Mouse (Mus musculus) urinary bladder, postnatal 14 days (tissue): ENCODE data around the gene Slc25a5.

ENCODE experiments used
- DNase-seq: peaks from one replicate; pipeline ENCODE4 v3.0.0; 2021; ENCODE audit warnings: low spot score

Gene Slc25a5

DNA sequence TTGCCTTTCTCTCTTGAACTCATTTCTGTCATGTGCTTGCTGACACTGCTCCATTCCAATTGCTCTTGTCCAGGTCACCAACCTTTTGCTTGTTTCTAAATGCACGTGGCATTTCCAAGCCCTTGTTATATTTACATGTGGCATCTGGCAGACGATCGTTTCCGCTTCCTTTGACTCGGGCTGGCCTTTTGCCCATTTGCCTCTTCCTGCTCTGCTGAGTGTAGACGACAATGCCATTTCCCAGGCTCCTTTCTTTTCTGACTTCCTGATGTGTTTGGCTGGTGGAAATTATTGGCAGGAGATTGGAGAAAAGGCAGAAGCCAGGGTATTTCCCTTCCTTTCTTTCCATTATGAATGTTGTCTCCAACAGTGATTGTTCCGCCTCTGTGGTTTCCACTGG lies 43.9 kb downstream of the Slc25a5 start:
- no peak for DNase-seq

DNA sequence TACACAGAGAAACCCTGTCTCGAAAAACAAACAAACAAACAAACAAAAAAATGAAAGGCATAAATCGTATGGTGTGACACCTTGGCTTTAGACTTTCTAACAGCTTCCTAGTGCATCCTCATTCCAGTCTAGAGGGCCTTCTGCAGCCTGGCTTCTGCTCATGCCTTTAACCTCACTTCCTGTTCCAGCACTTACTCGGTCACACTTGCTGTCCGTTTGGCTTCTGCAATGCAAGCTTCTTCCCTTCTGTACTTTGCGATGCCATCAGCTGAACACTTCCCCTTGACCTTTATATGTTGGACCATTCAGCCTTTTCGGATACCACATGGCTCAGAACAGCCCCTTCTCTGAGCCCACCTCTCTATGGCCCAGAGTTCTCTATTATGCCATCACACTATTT lies 46.2 kb downstream of the Slc25a5 start:
- no peak for DNase-seq

DNA sequence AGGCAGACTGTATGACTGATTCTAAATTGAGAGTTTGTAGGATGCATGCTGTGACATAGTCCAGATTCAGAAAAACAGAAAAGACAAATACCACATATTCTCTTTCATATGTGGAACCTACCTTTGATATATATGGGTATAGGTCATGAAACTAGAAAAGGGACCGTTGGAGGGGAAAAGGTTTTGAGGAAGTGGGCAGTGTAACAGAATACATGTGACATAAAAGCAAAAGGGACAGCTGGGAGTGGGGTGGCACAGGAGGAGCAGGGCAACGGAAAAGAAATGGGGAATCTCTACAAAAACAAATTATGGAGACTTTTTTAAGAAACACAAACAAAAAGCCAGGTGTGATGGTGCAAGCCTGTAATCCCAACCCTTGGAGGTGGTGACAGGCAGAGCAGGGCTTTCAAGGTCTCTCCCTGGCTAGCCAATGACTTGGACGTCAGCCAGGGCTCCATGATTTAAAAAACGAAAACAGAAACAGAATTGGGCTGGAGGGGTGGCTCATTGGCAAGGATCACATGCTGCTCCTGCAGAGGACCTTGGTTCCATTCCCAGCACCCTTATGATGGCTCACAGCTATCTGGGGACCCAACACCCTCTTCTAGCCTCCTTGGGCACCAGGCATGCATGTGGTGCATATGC lies 48.0 kb downstream of the Slc25a5 start:
- no peak for DNase-seq

DNA sequence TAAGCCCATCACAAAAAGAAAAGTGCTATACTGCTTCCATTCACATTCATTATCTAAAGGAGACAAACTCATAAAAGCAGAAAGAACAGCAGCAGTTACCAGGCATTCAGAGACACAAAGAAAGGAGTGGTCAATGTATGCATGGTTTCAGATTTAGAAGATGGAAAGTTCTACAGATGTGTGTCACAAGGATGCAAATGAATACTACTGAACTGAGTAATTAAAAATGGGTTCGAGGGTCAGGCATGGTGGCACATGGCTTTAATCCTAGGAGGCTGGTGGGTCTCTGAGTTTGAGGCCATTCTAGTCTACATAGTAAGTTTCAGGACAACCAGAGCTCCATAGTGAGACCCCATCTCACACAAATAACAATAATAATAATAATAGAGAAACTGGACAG lies 51.7 kb downstream of the Slc25a5 start:
- no peak for DNase-seq
